Mouse (Mus musculus): ENCODE measurements around the gene Tbxa2r.

Gene Tbxa2r

DNA sequence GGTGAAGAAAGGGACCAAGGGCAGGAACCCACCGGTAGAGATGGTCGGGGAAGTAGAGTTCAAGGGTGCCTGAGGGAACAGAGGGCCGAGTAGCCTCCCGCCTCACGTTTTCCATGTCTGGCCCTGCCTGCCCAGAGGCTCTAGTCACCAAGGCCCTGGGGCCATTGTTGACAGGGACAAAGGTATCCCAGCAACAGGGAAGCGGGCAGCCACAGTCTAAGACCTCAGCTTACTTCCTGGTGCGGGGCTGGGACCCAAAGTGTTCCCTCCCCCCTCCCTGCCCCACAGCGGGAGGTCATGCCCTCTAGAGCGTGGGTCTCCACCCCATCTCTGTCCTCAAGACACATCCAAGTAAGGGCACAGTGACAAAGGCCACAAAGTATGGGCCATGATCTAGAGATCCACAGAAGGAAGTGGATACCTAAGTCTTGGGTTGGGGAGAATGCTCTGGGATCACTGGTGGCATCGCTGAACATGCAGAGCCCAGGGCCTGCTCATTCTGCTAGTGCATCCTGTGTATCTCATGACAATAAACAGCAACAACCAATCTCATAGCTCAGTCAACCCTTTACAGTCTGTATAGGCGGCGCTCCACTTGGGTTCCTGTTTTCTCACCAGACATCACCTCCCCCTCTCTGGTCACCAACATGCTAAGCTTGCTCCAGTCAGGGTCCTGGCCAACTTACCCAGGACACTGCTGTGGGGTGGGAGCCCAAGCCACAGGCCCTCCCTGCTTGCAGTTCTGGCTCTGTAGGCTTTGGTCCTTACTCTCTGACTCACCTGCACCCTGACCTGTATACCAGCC, 37.3 kb downstream of the Tbxa2r start, which contains the start of gene 4930404N11Rik:
TSS of gene 4930404N11Rik (minus strand) at position 145 of the 805 bp plus-strand sequence.
- no peak for DNase-seq (ENCODE audit: low read depth, low spot score)

- DNase-seq (ENCODE audit: low read depth, low spot score) = no peak
Measured at GRCm38 (mm10) chr10:81366477-81367206, 38.1 kb downstream of the Tbxa2r start.

GRCm38 (mm10) chr10:81367207-81367495, 38.6 kb downstream of the Tbxa2r start:
- DNase-seq (ENCODE audit: low read depth, low spot score) = no peak

DNA sequence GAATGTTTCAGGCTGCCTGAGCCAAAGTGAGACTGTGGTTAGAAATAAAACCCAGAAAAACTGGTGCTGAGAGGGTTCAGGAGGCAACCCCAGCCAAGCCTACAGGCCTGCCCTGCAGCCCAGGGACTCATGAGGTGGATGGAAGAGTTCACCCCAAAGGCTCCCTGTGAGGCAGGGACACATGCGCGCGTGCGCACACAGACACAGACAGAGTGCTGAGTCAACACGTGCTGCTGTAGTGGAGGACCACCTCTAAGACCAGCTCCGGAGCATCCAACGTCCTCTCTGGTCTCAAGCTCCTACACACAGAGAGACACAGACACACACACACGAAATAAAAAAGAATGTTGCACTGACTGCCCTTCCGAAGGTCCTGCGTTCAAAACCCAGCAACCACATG, 46.8 kb downstream of the Tbxa2r start:
- DNase-seq (ENCODE audit: low read depth, low spot score) = no peak

DNA sequence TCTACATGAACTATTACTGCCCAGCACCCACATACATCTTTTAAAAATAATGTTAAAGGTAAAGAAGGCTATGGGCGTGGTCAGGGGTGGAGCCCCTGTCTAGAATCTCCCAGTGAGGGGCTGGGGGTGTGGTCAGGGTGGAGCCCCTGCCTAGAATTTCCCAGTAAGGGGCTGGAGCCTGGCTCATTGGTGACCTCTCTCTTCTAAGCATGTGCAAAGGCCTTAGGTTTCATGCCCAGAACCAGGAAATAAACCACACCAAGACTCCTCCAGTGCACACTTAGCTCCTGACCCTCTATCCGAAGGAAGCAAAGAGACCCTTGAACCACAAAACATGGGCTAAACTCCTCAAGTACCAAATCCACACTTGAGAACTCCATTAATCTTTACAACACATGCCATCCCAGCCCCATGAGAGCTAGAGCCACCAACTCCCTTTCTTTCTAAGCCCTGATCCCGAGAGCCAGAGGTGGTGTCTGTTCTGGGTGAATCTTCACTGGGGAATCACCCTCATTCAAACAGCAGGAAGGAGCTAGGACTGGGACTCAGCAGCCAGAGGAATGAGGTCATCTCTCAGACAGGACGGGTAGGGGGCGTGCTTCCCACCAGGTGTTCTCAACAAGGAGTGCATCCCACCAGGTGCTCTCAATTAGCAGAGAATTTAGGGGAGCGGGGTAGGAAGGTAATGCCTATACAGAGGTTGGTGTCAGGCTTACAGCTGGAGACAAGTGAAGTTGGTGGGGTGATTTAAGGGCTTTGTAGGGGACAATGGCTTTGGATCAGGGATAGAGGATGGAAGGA, 48.2 kb downstream of the Tbxa2r start:
- no peak for DNase-seq (ENCODE audit: low read depth, low spot score)

DNA sequence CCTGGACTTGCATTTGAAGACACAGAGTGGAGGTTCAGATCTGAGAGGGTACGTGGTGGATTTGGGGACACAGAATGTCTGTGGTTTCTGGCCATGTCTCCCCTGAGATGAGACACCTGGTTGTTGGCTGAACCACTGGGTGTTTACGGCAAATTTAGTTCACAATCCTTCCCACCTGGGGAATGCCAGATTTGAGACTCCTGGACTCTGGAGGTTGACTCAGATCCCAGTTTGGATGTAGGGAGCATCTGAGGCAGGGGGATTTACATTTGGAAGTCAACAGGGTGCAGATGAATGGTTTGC, 48.8 kb downstream of the Tbxa2r start:
- no peak for DNase-seq (ENCODE audit: low read depth, low spot score)

DNA sequence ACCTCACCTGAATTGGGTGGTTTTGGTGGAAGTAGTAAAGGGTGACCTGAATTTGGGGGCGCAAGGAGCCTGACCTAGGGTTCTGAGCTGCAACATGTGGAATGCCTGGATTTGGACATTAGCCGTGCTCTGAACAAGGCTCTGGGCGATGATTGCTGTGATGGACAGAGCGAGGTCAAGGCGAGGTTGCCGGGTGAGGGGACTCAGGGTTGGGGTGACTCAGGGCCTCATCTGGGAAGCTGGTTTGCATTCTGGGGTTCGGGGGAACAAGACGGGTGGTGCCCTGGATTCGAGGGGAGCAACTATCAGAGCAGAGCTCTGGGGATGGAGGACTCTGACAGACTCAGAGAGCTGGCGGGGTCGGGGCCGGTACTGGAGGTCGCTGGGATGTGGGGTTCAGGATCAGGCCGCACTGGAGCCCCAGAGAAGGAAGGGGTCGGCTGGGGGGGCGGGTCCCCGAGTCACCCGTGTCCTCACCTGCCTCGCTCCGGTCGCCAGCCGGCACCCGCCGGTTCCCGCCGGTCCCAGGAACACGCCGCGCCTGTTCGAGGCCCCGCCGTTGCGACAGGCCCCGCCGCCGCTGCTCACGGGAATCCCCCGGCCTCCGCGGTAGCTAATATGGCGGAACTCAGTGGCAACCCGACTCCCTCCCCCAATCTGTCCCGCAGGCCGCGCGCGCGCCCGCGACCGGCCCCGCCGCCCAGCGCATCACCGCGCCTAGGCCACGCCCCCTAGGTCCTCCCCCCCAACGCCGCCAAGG, 49.4 kb downstream of the Tbxa2r start, which contains the start of gene Fzr1:
TSS of gene Fzr1 (minus strand) at position 724 of the 760 bp plus-strand sequence.
- DNase-seq (ENCODE audit: low read depth, low spot score) = no peak

DNA sequence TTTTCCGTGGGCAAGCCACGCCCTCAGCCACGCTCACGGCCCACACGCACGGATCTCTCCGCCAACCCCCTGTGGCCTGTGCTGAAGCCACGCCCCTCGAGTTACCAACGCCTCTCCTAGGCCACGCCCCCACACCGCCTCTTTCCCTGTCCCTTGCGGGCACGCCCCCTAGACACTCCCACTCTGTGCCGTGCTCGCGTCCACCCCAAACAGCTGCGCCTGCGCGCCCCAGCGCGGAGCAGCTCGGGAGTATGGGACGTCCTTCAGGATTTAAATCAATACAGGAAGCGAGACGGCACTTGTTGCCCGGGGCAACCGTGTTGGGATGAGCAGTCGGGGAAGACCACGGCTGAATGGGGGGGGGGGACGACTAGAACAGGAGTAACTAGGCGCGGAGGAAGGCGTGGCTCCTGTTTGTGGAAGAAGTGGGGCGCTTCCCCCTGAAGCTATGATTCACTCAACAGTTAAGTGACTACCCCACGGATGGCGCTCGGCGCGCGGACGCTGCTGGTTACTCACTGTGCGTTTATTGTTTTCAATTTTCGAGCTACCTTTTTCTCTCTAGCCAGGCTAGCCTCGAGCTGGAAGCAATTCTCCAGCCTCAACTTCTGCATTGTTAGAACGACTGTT, 50.1 kb downstream of the Tbxa2r start:
- peak; percentile 100 for DNase-seq (ENCODE audit: low read depth, low spot score)

GRCm38 (mm10) chr10:81379183-81379553, 50.6 kb downstream of the Tbxa2r start:
- DNase-seq (ENCODE audit: low read depth, low spot score) = no peak

GRCm38 (mm10) chr10:81379809-81380378, 51.4 kb downstream of the Tbxa2r start:
- no peak for DNase-seq (ENCODE audit: low read depth, low spot score)

GRCm38 (mm10) chr10:81382039-81382438, 53.5 kb downstream of the Tbxa2r start:
- peak; percentile 98 for DNase-seq (ENCODE audit: low read depth, low spot score)

DNA sequence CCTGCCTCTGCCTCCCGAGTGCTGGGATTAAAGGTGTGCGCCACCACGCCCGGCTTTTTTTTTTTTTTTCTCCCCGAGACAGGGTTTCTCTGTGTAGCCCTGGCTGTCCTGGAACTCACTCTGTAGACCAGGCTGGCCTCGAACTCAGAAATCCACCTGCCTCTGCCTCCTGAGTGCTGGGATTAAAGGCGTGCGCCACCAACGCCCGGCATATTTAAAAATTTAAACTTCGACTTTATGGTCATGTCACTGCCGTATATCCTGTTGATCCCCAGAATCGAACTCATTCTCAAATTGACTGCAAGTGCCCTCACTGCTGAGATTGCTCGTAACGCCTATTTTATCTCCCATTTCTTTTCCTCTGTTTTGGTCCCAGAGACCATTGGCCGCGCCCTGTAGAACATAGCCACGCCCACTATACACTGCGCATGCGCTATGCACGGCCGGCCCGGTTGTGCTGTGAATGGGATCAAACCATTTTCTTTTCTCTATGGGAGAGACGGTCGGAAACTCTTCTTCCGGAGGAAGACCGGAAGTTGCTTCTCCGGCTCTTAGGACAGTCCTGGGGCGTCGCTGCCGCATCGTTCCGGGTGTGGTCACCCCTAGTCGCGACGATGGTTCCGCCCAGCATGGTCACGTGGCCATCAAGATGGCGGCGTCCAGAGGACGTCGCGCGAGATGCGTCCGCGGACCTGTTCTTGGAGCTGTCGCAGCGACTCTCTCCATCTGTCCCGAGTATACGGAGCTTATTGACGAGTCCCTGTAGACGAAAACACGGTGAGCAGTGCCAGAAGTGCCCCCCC, 55.5 kb downstream of the Tbxa2r start, which contains the start of the genes Dohh and Gm48551:
TSS of gene Dohh (plus strand) at position 627 of the 803 bp plus-strand sequence.
TSS of gene Gm48551 (plus strand) at position 665 of the 803 bp plus-strand sequence.
- DNase-seq (ENCODE audit: low read depth, low spot score) = peak; percentile 100

- no peak for DNase-seq (ENCODE audit: low read depth, low spot score)
Measured at GRCm38 (mm10) chr10:81384605-81384982, 56.1 kb downstream of the Tbxa2r start.
